Mouse (Mus musculus) 3134 (cell line): Measurements from ENCODE around the gene Cyth1.

Experiments used
- DNase-seq: peaks from one replicate; pipeline ENCODE4 v3.0.0-alpha.2; 2011; ENCODE audit warnings: low spot score; ENCODE audit not compliant: insufficient read length; ENCODE audit errors: extremely low read depth

Cyth1 gene

GRCm38 (mm10) chr11:118248150-118249011, at the start of gene Cyth1:
Gene Cyth1 (minus strand): TSS chr11:118248592.
- DNase-seq = peak; percentile 98

GRCm38 (mm10) chr11:118297967-118298366, 49.6 kb upstream of the Cyth1 start:
- no peak for DNase-seq

GRCm38 (mm10) chr11:118295026-118295425, 46.6 kb upstream of the Cyth1 start:
- no peak for DNase-seq

GRCm38 (mm10) chr11:118292671-118293070, 44.3 kb upstream of the Cyth1 start:
- DNase-seq = no peak

- DNase-seq = peak; percentile 100
Observed at GRCm38 (mm10) chr11:118289999-118290889, 41.9 kb upstream of the Cyth1 start, which contains the start of gene Usp36. Gene Usp36 (minus strand): TSS chr11:118290244.

GRCm38 (mm10) chr11:118289562-118289961, 41.2 kb upstream of the Cyth1 start:
- DNase-seq = no peak

- DNase-seq = no peak
Observed at GRCm38 (mm10) chr11:118289037-118289511, 40.7 kb upstream of the Cyth1 start.

- DNase-seq = no peak
Observed at GRCm38 (mm10) chr11:118287573-118287972, 39.2 kb upstream of the Cyth1 start.

GRCm38 (mm10) chr11:118286434-118286833, 38.0 kb upstream of the Cyth1 start:
- DNase-seq = no peak

GRCm38 (mm10) chr11:118285791-118286190, 37.4 kb upstream of the Cyth1 start:
- no peak for DNase-seq

- DNase-seq = no peak
Observed at GRCm38 (mm10) chr11:118280218-118280617, 31.8 kb upstream of the Cyth1 start.

GRCm38 (mm10) chr11:118276328-118276727, 27.9 kb upstream of the Cyth1 start:
- no peak for DNase-seq

GRCm38 (mm10) chr11:118275092-118275491, 26.7 kb upstream of the Cyth1 start:
- no peak for DNase-seq

- DNase-seq = no peak
Observed at GRCm38 (mm10) chr11:118269827-118270226, 21.4 kb upstream of the Cyth1 start.

- DNase-seq = no peak
Observed at GRCm38 (mm10) chr11:118266666-118267046, 18.3 kb upstream of the Cyth1 start.

- DNase-seq = no peak
Observed at GRCm38 (mm10) chr11:118266044-118266665, 17.8 kb upstream of the Cyth1 start.

- DNase-seq = no peak
Observed at GRCm38 (mm10) chr11:118265621-118266020, 17.2 kb upstream of the Cyth1 start.

- DNase-seq = no peak
Observed at GRCm38 (mm10) chr11:118263146-118263545, 14.8 kb upstream of the Cyth1 start.

- DNase-seq = no peak
Observed at GRCm38 (mm10) chr11:118260081-118260480, 11.7 kb upstream of the Cyth1 start.

- DNase-seq = no peak
Observed at GRCm38 (mm10) chr11:118259580-118259979, 11.2 kb upstream of the Cyth1 start.

GRCm38 (mm10) chr11:118256371-118256770, 8.0 kb upstream of the Cyth1 start:
- no peak for DNase-seq
